Mouse (Mus musculus) layer of hippocampus, adult 6 months (tissue): ENCODE measurements around the gene Ppm1n. TPM values are rescaled to one million over a fixed set of nuclear protein-coding genes. Genes with fewer than 3 reads are reported as not detected.

Experiments used
- long read RNA-seq, 2 experiments: library from polyadenylated mRNA; unstranded; transcript quantifications; one replicate each; pipeline ENCODE4 v2.0.0; 2019 to 2020
- polyA plus RNA-seq: library from polyadenylated mRNA; unstranded; fragments of <200 nt; fragmentation: Nextera tagmentation; gene quantifications from 2 replicates; pipeline ENCODE4 v1.2.3, GENCODE M21; 2021

Gene Ppm1n
- 0.09 and 0.19 TPM in 2 replicates for polyA plus RNA-seq
- long read RNA-seq, experiment 1, result 0 reads
- long read RNA-seq, experiment 2, result 0 reads

DNA sequence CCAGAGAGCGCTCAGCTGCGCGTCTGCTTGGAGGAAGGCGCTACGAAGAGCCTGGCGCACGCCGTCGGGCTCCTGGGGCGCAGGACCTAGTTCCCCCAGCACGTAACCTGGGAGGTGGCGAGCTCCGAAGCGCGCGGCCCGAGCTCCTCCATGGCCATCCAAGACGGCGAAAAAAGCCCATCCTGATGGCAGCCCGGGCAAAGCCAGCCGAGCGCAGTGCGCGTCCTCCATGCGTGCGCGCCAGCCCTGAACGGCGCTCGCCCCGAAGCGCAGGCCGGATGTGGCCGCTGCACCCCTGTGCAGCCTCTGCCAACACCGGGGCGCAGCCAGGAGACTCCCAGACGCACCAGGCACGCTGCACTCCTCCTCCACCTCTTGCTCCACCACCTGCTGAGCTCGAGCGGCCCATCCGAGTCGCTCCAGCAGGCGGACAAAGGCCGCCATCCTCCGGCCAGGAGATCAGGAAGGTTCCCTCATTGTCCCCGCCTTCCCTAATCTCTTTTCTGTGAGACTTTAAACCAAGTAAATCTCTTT is at the start of gene Ppm1n:
Gene Ppm1n (minus strand): TSS at position 484 of the 534 bp plus-strand sequence.

DNA sequence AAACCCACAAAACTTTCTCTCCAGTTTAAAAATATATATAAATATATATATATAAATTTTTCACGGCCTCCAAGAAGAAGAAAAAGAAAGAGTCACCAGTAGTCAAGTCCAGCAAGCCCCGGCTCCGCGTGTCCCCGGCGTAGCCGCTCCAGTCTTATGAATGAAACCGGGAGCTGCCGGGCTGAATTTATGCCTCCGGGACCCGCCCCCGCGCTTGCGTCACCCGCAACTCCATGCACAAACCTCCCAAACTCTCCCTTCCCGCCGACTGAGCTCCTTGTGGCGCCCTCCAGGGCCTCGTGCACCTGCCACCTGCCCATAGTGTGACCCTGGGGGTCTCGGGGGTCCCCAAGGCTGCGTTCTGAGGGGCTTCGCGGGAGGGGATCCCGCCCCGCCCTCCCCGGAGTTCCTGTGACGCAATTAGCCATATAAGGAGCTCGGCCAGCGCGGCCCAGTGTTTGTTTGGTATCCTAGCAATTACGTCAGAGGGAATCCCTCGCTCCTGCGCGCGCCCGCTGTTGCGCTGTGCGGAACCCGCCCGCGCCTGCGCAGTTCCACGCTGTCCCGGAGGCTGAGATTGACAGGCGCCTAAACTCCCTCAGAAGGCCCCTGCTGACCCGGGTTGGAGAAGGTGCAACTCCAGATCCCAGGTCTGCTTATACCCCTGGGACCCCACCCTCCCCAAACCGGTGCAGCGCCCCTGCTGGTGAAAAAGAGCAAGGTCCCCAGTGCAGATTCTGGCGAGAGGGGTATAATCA is 30.2 kb upstream of the Ppm1n start, which contains the start of gene Fosb:
Gene Fosb (minus strand): TSS at position 168 of the 758 bp plus-strand sequence.

DNA sequence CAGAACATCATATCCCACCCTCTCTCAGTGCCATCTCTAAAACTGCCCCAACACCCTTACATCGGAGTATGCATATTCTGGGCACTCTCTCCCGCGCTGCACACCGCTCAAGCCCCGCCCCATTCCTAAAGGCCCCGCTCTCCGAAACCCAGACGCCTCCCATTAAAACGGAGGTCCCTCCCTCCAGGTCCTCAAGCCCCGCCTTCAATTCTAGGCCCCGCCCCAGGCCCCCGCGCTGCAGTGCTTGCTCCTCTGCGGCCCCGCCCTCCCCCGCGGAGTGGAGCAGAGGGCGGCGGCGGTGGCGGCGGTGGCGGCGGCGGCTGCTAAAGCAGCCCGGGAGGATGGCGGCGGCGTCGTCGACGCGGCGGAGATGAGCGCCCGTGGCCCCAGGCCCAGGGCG is 2.5 kb upstream of the Ppm1n start, which contains the start of gene Rtn2:
Gene Rtn2 (plus strand): TSS at position 240 of the 400 bp plus-strand sequence.

DNA sequence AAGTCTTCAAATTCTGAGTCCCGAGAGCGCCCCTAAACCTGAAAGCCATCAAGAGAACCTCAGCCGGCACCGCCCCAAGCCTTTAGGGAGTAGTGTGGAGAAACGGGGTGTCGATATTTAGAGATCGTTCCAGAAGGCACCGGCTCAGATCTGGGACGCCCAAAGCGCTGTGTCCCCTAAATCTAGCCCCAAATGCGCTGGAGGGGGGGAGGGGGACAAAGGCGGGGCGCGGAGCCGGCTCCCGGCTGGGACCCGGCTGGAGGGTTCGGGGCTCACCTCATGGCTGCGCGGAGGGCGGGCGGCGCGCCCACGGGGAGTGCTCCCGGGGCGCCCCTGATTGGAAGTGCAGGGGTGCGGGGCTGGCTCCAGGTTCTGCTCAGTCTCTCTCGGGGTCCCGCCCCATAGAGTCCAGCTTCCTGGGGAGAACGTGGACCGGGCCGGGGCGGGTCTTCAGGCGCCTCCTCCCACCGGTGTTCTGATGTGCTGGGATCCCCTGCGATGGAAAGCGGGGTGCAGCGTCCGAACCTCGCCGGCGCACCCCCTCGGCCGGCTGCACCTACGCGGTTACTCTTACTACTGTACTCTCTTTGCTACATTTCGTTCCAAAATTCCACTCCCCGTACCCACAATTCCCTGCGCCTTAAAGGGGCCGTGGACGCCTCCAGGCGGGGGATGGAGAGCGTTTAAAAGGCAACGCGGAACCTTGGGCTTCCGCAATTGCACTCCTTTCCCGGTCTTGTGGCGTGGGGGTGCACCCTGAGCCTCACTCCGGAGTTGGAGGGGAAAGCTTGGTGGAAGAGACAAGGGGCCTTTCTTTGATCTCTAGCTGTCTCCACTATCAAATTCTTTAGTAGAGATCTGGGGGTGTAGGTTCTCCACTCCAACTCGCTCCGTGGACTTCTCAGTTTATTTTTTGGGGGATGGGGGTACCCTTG is 8.4 kb downstream of the Ppm1n start, which contains the start of gene Vasp:
Gene Vasp (minus strand): TSS at position 580 of the 935 bp plus-strand sequence.

DNA sequence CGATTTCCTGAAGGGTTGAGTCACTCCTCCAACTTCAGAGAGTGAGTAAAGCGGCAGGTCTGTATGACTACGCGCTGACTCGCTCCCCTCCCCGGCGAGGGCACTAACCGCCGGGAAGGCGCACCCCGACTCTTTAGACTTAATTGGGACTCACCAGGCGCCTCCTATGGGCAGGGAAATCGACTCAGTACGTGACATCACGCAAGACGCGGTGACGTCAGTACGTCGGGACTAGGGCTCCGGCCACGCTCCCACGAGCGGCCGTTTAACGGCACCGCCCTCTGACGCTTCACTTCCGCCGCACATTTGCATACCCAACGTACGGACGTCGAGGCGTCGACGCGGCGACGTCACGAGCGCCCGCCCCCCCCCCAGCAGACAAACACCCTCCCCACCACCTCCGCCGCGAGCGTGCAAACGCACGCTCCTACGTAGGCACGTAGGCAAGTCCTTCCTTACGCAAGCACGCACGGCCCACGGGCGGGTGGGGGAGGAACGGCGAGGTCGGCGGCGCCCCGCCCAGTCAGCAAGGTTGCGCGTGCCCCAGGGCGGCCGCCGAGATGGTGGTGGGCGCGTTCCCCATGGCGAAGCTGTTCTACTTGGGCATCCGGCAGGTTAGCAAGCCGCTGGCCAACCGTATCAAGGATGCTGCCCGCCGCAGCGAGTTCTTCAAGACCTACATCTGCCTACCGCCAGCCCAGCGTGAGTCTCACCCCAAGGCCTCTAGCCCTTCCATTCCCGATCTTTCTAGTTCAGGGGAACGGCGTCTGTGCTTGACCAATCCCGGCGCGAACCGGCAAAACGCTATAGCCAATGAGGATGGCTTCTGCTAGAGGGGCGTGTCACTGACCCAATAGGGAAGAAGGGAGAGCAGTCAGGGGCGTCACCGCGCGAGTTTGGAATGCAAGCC is 51.7 kb downstream of the Ppm1n start, which contains the start of gene Opa3:
Gene Opa3 (plus strand): TSS at position 452 of the 910 bp plus-strand sequence.

Other genes with a start within 250 kb of the Ppm1n start
- gene Rsph6a, start 225.4 kb downstream of the Ppm1n start, polyA plus RNA-seq, result 0.23 and 0.24 TPM in 2 replicates
- 22.3 and 22.4 TPM in 2 replicates for gene Dmwd, start 203.8 kb downstream of the Ppm1n start, polyA plus RNA-seq
- 0.72 and 1.8 TPM in 2 replicates for gene Dmpk, start 196.2 kb downstream of the Ppm1n start, polyA plus RNA-seq
- gene Six5, start 185.5 kb downstream of the Ppm1n start, polyA plus RNA-seq, result 0.28 and 0.30 TPM in 2 replicates
- gene Gm4969, start 161.7 kb downstream of the Ppm1n start, polyA plus RNA-seq, result 0.10 and 0.23 TPM in 2 replicates
- gene Fbxo46, start 160.2 kb downstream of the Ppm1n start, polyA plus RNA-seq, result 7.0 and 8.7 TPM in 2 replicates
- 13.3 and 14.4 TPM in 2 replicates for gene Qpctl, start 130.8 kb downstream of the Ppm1n start, polyA plus RNA-seq
- gene Snrpd2, start 130.3 kb downstream of the Ppm1n start, polyA plus RNA-seq, result 129 and 137 TPM in 2 replicates
- gene Gipr, start 113.9 kb downstream of the Ppm1n start, polyA plus RNA-seq, result 0.13 TPM in 1 of 2 replicates, not detected in the other
- gene Eml2, start 103.6 kb downstream of the Ppm1n start, polyA plus RNA-seq, result 6.0 and 6.1 TPM in 2 replicates
- 1.5 and 2.0 TPM in 2 replicates for gene Gpr4, start 67.5 kb downstream of the Ppm1n start, polyA plus RNA-seq
- gene Opa3, start 51.7 kb downstream of the Ppm1n start, polyA plus RNA-seq, result 34.8 and 38.3 TPM in 2 replicates
- gene Vasp, start 8.2 kb downstream of the Ppm1n start, polyA plus RNA-seq, result 1.1 and 1.2 TPM in 2 replicates
- gene Rtn2, start 2.6 kb upstream of the Ppm1n start, polyA plus RNA-seq, result 20.0 and 22.4 TPM in 2 replicates
- gene Fosb, start 30.0 kb upstream of the Ppm1n start, polyA plus RNA-seq, result 0.60 and 0.80 TPM in 2 replicates
- gene Ercc1, start 64.7 kb upstream of the Ppm1n start, polyA plus RNA-seq, result 52.8 and 71.7 TPM in 2 replicates
- 14.0 and 14.6 TPM in 2 replicates for gene Cd3eap, start 79.4 kb upstream of the Ppm1n start, polyA plus RNA-seq
- gene Ppp1r13l, start 79.7 kb upstream of the Ppm1n start, polyA plus RNA-seq, result 0.53 and 1.9 TPM in 2 replicates
- 3.7 and 3.8 TPM in 2 replicates for gene Ercc2, start 101.9 kb upstream of the Ppm1n start, polyA plus RNA-seq
- 1.3 and 1.8 TPM in 2 replicates for gene Klc3, start 124.0 kb upstream of the Ppm1n start, polyA plus RNA-seq
- gene Ckm, start 124.7 kb upstream of the Ppm1n start, polyA plus RNA-seq, result not detected in 2 replicates
- gene Mark4, start 178.8 kb upstream of the Ppm1n start, polyA plus RNA-seq, result 6.5 and 8.2 TPM in 2 replicates
- gene Exoc3l2, start 183.3 kb upstream of the Ppm1n start, polyA plus RNA-seq, result 0.30 and 0.44 TPM in 2 replicates
- gene Bloc1s3, start 228.3 kb upstream of the Ppm1n start, polyA plus RNA-seq, result 4.2 TPM in 2 replicates
- 39.0 and 48.4 TPM in 2 replicates for gene Trappc6a, start 228.3 kb upstream of the Ppm1n start, polyA plus RNA-seq
- gene Nkpd1, start 237.8 kb upstream of the Ppm1n start, polyA plus RNA-seq, result 1.1 and 1.4 TPM in 2 replicates